Mouse (Mus musculus): ENCODE results near the gene Zkscan8. TPM values are rescaled to one million over a fixed set of nuclear protein-coding genes. Genes with fewer than 3 reads are reported as not detected.
A peak's percentile ranks its signal among the peaks of the same experiment; 100 is the strongest.
"Not testable (repeated sequence)": the region's sequence is repeated elsewhere in the genome, so short reads cannot be mapped to it uniquely, and the experiment has no call there.

The Zkscan8 gene
- 3.0 and 3.4 TPM in 2 replicates for polyA plus RNA-seq (2015; fragmentation: Nextera tagmentation; extraction: Ambion mirVana)

- Histone ChIP-seq H3K36me3 (ENCODE audit: control insufficient read depth, insufficient read depth, low read length) (peaks cover 5% of the 10 kb centered on the region; the same call in 1 of the 2 replicates), H3K4me2 (ENCODE audit: low read depth, low read length) (peak within 1 kb of the TSS; percentile 71), H3K27me3 (replicated peaks; ENCODE audit: control insufficient read depth, insufficient read depth, low read length) (no peaks in the 10 kb centered on the region), H3K9ac (ENCODE audit: low read depth, low read length) (peak within 1 kb of the TSS; percentile 97), H3K9me3 (ENCODE audit: control insufficient read depth, low read length) (no peaks in the 10 kb centered on the region), H3K4me1 (ENCODE audit: control insufficient read depth, insufficient read depth, low read length) (no peaks in the 10 kb centered on the region), H3K4me3 (ENCODE audit: low read length) (peak within 1 kb of the TSS; percentile 86), H3K27ac (ENCODE audit: low read length) (peak within 1 kb of the TSS; percentile 92)
- under 1% methylated on average over 39 of the region's 39 CpGs for WGBS
- ATAC-seq, result peak; percentile 100
Observed at GRCm38 (mm10) chr13:21530781-21531201, at the start of gene Zkscan8. Gene Zkscan8, minus strand, starts transcription at chr13:21531120.

GRCm38 (mm10) chr13:21559793-21560192 is 28.9 kb upstream of the Zkscan8 start, which contains the start of gene Olfr1535:
Gene Olfr1535, minus strand, starts transcription at chr13:21559893.
- Histone ChIP-seq H3K27me3 (replicated peaks; ENCODE audit: control insufficient read depth, insufficient read depth, low read length) (no peaks in the 10 kb centered on the region), H3K4me2 (ENCODE audit: low read depth, low read length) (no peak within 1 kb of the TSS), H3K27ac (ENCODE audit: low read length) (no peak within 1 kb of the TSS), H3K4me1 (ENCODE audit: control insufficient read depth, insufficient read depth, low read length) (no peaks in the 10 kb centered on the region), H3K9ac (ENCODE audit: low read depth, low read length) (no peak within 1 kb of the TSS), H3K36me3 (ENCODE audit: control insufficient read depth, insufficient read depth, low read length) (no peaks in the 10 kb centered on the region), H3K9me3 (ENCODE audit: control insufficient read depth, low read length) (no peaks in the 10 kb centered on the region), H3K4me3 (ENCODE audit: low read length) (no peak within 1 kb of the TSS)
- ATAC-seq, result no peak
- WGBS, result 52% methylated on average over 1 of the region's 1 CpGs

GRCm38 (mm10) chr13:21550416-21551110 is 19.6 kb upstream of the Zkscan8 start:
- Histone ChIP-seq H3K27me3 (replicated peaks; ENCODE audit: control insufficient read depth, insufficient read depth, low read length) (no peaks in the 10 kb centered on the region), H3K4me1 (ENCODE audit: control insufficient read depth, insufficient read depth, low read length) (no peaks in the 10 kb centered on the region), H3K9ac (ENCODE audit: low read depth, low read length) (no peak overlapping the region), H3K27ac (ENCODE audit: low read length) (no peak overlapping the region), H3K36me3 (ENCODE audit: control insufficient read depth, insufficient read depth, low read length) (no peaks in the 10 kb centered on the region), H3K4me3 (ENCODE audit: low read length) (no peak overlapping the region), H3K9me3 (ENCODE audit: control insufficient read depth, low read length) (no peaks in the 10 kb centered on the region), H3K4me2 (ENCODE audit: low read depth, low read length) (no peak overlapping the region)
- ATAC-seq, result no peak
- WGBS, result 42% methylated on average over 3 of the region's 3 CpGs

- Histone ChIP-seq H3K4me2 (ENCODE audit: low read depth, low read length) (no peak overlapping the region), H3K9me3 (ENCODE audit: control insufficient read depth, low read length) (no peaks in the 10 kb centered on the region), H3K36me3 (ENCODE audit: control insufficient read depth, insufficient read depth, low read length) (no peaks in the 10 kb centered on the region), H3K4me1 (ENCODE audit: control insufficient read depth, insufficient read depth, low read length) (no peaks in the 10 kb centered on the region), H3K4me3 (ENCODE audit: low read length) (no peak overlapping the region), H3K27me3 (replicated peaks; ENCODE audit: control insufficient read depth, insufficient read depth, low read length) (no peaks in the 10 kb centered on the region), H3K9ac (ENCODE audit: low read depth, low read length) (no peak overlapping the region), H3K27ac (ENCODE audit: low read length) (no peak overlapping the region)
- WGBS, result 87% methylated on average over 3 of the region's 3 CpGs
- ATAC-seq, result no peak
Observed at GRCm38 (mm10) chr13:21549487-21549886, 18.6 kb upstream of the Zkscan8 start.

- Histone ChIP-seq H3K4me2 (ENCODE audit: low read depth, low read length) (no peak within 1 kb of the TSS), H3K4me1 (ENCODE audit: control insufficient read depth, insufficient read depth, low read length) (no peaks in the 10 kb centered on the region), H3K27me3 (replicated peaks; ENCODE audit: control insufficient read depth, insufficient read depth, low read length) (no peaks in the 10 kb centered on the region), H3K27ac (ENCODE audit: low read length) (no peak within 1 kb of the TSS), H3K4me3 (ENCODE audit: low read length) (no peak within 1 kb of the TSS), H3K9me3 (ENCODE audit: control insufficient read depth, low read length) (no peaks in the 10 kb centered on the region), H3K36me3 (ENCODE audit: control insufficient read depth, insufficient read depth, low read length) (no peaks in the 10 kb centered on the region), H3K9ac (ENCODE audit: low read depth, low read length) (no peak within 1 kb of the TSS)
- 77% methylated on average over 1 of the region's 1 CpGs for WGBS
- ATAC-seq, result no peak
Observed at GRCm38 (mm10) chr13:21542708-21543107, 11.8 kb upstream of the Zkscan8 start, which contains the start of gene Olfr1366. Gene Olfr1366, minus strand, starts transcription at chr13:21542808.

GRCm38 (mm10) chr13:21530136-21530535 is 784 bp downstream of the Zkscan8 start:
- H3K9me3 ChIP-seq (ENCODE audit: control insufficient read depth, low read length), result no peaks in the 10 kb centered on the region
- no peak for ATAC-seq
- peak overlapping the region; percentile 33 for H3K4me3 ChIP-seq (ENCODE audit: low read length)
- H3K4me2 ChIP-seq (ENCODE audit: low read depth, low read length), result peak overlapping the region; percentile 58
- peak overlapping the region; percentile 45; the same call in 1 of the 2 replicates for H3K9ac ChIP-seq (ENCODE audit: low read depth, low read length)
- H3K27me3 ChIP-seq (replicated peaks; ENCODE audit: control insufficient read depth, insufficient read depth, low read length), result no peaks in the 10 kb centered on the region
- H3K4me1 ChIP-seq (ENCODE audit: control insufficient read depth, insufficient read depth, low read length), result no peaks in the 10 kb centered on the region
- 41% methylated on average over 7 of the region's 7 CpGs for WGBS
- peaks cover 8% of the 10 kb centered on the region for H3K36me3 ChIP-seq (ENCODE audit: control insufficient read depth, insufficient read depth, low read length)
- no peak overlapping the region for H3K27ac ChIP-seq (ENCODE audit: low read length)

- H3K4me1 ChIP-seq (ENCODE audit: control insufficient read depth, insufficient read depth, low read length), result no peaks in the 10 kb centered on the region
- H3K4me3 ChIP-seq (ENCODE audit: low read length), result peak overlapping the region; percentile 80
- WGBS, result under 1% methylated on average over 21 of the region's 21 CpGs
- peak overlapping the region; percentile 82 for H3K9ac ChIP-seq (ENCODE audit: low read depth, low read length)
- H3K27ac ChIP-seq (ENCODE audit: low read length), result peak overlapping the region; percentile 70
- ATAC-seq, result peak; percentile 100
- no peaks in the 10 kb centered on the region for H3K36me3 ChIP-seq (ENCODE audit: control insufficient read depth, insufficient read depth, low read length)
- peak overlapping the region; percentile 63 for H3K4me2 ChIP-seq (ENCODE audit: low read depth, low read length)
- H3K9me3 ChIP-seq (ENCODE audit: control insufficient read depth, low read length), result no peaks in the 10 kb centered on the region
- no peaks in the 10 kb centered on the region for H3K27me3 ChIP-seq (replicated peaks; ENCODE audit: control insufficient read depth, insufficient read depth, low read length)
Observed at GRCm38 (mm10) chr13:21506221-21506649, 24.7 kb downstream of the Zkscan8 start.

GRCm38 (mm10) chr13:21502296-21502695 is 28.6 kb downstream of the Zkscan8 start:
- no peak overlapping the region for H3K9ac ChIP-seq (ENCODE audit: low read depth, low read length)
- no peaks in the 10 kb centered on the region for H3K4me1 ChIP-seq (ENCODE audit: control insufficient read depth, insufficient read depth, low read length)
- H3K4me3 ChIP-seq (ENCODE audit: low read length), result no peak overlapping the region
- no peak overlapping the region for H3K4me2 ChIP-seq (ENCODE audit: low read depth, low read length)
- no peaks in the 10 kb centered on the region for H3K36me3 ChIP-seq (ENCODE audit: control insufficient read depth, insufficient read depth, low read length)
- H3K27ac ChIP-seq (ENCODE audit: low read length), result no peak overlapping the region
- no peaks in the 10 kb centered on the region for H3K27me3 ChIP-seq (replicated peaks; ENCODE audit: control insufficient read depth, insufficient read depth, low read length)
- no peaks in the 10 kb centered on the region for H3K9me3 ChIP-seq (ENCODE audit: control insufficient read depth, low read length)
- 91% methylated on average over 5 of the region's 5 CpGs for WGBS
- no peak for ATAC-seq

- H3K4me1 ChIP-seq (ENCODE audit: control insufficient read depth, insufficient read depth, low read length); ATAC-seq; H3K9me3 ChIP-seq (ENCODE audit: control insufficient read depth, low read length); H3K27ac ChIP-seq (ENCODE audit: low read length); H3K4me2 ChIP-seq (ENCODE audit: low read depth, low read length); H3K36me3 ChIP-seq (ENCODE audit: control insufficient read depth, insufficient read depth, low read length); H3K27me3 ChIP-seq (replicated peaks; ENCODE audit: control insufficient read depth, insufficient read depth, low read length); H3K9ac ChIP-seq (ENCODE audit: low read depth, low read length); H3K4me3 ChIP-seq (ENCODE audit: low read length): not testable (repeated sequence)
- 92% methylated on average over 17 of the region's 17 CpGs for WGBS
Observed at GRCm38 (mm10) chr13:21501182-21501581, 29.7 kb downstream of the Zkscan8 start, which contains the start of gene Gm11273. Gene Gm11273, minus strand, starts transcription at chr13:21501418.
